32 mouse cellular contexts compared by ENCODE assay signal in the genomic region with DNA sequence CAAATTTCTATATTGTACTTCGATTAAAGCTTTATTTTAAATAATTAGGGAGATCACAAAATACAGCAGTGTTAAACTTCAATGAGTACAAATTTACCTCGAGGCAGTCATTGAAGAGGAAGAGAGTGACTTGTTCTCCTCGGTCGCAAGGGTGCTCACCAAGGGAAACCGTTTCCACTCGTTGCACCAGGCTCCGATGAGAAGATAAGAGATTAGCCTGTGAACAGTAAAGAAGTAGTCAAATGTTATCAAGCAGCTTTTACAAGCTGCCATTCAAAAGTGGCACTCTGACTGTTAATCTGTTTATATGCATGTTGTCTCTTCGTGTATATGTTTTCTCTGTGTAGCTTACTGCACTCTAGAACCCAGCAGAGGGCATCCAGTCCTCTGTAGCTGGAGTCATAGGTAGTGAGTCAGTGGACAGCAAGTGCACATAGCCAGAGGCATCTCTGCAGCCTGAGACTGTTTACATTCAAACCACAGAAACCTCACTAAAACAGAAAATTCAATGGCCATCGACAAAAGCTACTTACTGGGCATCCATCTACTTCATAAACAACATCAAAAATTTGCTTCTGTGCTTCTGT. TPM values are rescaled to one million over a fixed set of nuclear protein-coding genes. Genes with fewer than 3 reads are reported as not detected.
DNase-seq lines count a peak whose midpoint lies in the region; ATAC-seq and TF ChIP-seq lines count a peak whose summit lies in the region.
"Had no signal": no experiment of that assay in that cellular context is flagged by ENCODE, and none has a peak within 500 bp of the region (broad histone marks: within the 10 kb centered on the region; RNA-seq: fewer than 3 reads in every experiment).

No protein-coding gene starts in this region.

- TF ChIP-seq EP300 in liver, postnatal 0 days (IDR thresholded peaks at IDR 0.05; ENCODE audit: low read depth): no peak

- no peaks in the 10 kb centered on the region for H3K9me3 ChIP-seq in liver, embryonic 11.5 days (ENCODE audit: control insufficient read depth, low read length)
- H3K9me3 ChIP-seq in liver, postnatal 0 days (ENCODE audit: low read length): no peaks in the 10 kb centered on the region
- no peaks in the 10 kb centered on the region for H3K9me3 ChIP-seq in midbrain, embryonic 14.5 days (ENCODE audit: control insufficient read depth, low read length)
- H3K9me3 ChIP-seq: embryonic facial prominence, embryonic 12.5 days; hindbrain, embryonic 13.5 days; limb, embryonic 12.5 days; megakaryocyte, embryonic 14.5 days; midbrain, embryonic 13.5 days; neural tube, embryonic 15.5 days; stomach, embryonic 15.5 days had no signal

- no peak overlapping the region for H3K27ac ChIP-seq in liver, embryonic 11.5 days (ENCODE audit: low read depth, low read length)
- no peak overlapping the region for H3K27ac ChIP-seq in liver, postnatal 0 days (ENCODE audit: low read depth)
- H3K27ac ChIP-seq in midbrain, embryonic 14.5 days (replicated peaks; ENCODE audit: low read depth, low read length): no peak overlapping the region
- H3K27ac ChIP-seq: embryonic facial prominence, embryonic 12.5 days; hindbrain, embryonic 13.5 days; layer of hippocampus, adult 2 months; left cerebral cortex, adult 2 months; limb, embryonic 12.5 days; midbrain, embryonic 13.5 days; neural tube, embryonic 15.5 days; stomach, embryonic 15.5 days had no signal

- H3K36me3 ChIP-seq in liver, embryonic 11.5 days (ENCODE audit: control insufficient read depth, insufficient read depth, low read length): peaks cover 25% of the 10 kb centered on the region
- peaks cover 64% of the 10 kb centered on the region for H3K36me3 ChIP-seq in liver, postnatal 0 days (replicated peaks; ENCODE audit: insufficient read depth, low read length)
- no peaks in the 10 kb centered on the region for H3K36me3 ChIP-seq in midbrain, embryonic 14.5 days (ENCODE audit: control insufficient read depth, insufficient read depth, low read length)
- H3K36me3 ChIP-seq: neural tube, embryonic 15.5 days had no signal

- no peaks in the 10 kb centered on the region for H3K27me3 ChIP-seq in liver, embryonic 11.5 days (replicated peaks; ENCODE audit: control insufficient read depth, insufficient read depth, low read length)
- no peaks in the 10 kb centered on the region for H3K27me3 ChIP-seq in liver, postnatal 0 days (ENCODE audit: insufficient read depth, low read length)
- no peaks in the 10 kb centered on the region for H3K27me3 ChIP-seq in midbrain, embryonic 14.5 days (ENCODE audit: control insufficient read depth, insufficient read depth, low read length)
- H3K27me3 ChIP-seq: embryonic facial prominence, embryonic 12.5 days; hindbrain, embryonic 13.5 days; limb, embryonic 12.5 days; megakaryocyte, embryonic 14.5 days; midbrain, embryonic 13.5 days; neural tube, embryonic 15.5 days; stomach, embryonic 15.5 days had no signal

- H3K4me1 ChIP-seq in liver, embryonic 11.5 days (replicated peaks; ENCODE audit: control insufficient read depth, insufficient read depth, low read length): no peaks in the 10 kb centered on the region
- no peaks in the 10 kb centered on the region for H3K4me1 ChIP-seq in liver, postnatal 0 days (ENCODE audit: insufficient read depth)
- no peaks in the 10 kb centered on the region for H3K4me1 ChIP-seq in midbrain, embryonic 14.5 days (ENCODE audit: control insufficient read depth, insufficient read depth, low read length)
- H3K4me1 ChIP-seq: embryonic facial prominence, embryonic 12.5 days; hindbrain, embryonic 13.5 days; limb, embryonic 12.5 days; midbrain, embryonic 13.5 days; neural tube, embryonic 15.5 days; stomach, embryonic 15.5 days had no signal

- no peak for DNase-seq in liver, embryonic 11.5 days (ENCODE audit: low spot score)
- no peak for DNase-seq in liver, postnatal 0 days
- DNase-seq in NIH3T3 (ENCODE audit: low read depth): peak; percentile 35
- no peak for DNase-seq in adrenal gland, postnatal 10 days
- no peak for DNase-seq in midbrain, embryonic 14.5 days
- DNase-seq in adrenal gland, postnatal 4 days (ENCODE audit: low spot score in 2 of 2): no peak
- DNase-seq: adrenal gland, adult 2 months; B cell, adult 2 months; cerebellum, adult 11-12 months; cerebellum, postnatal 14 days; gastrocnemius, postnatal 25 days; heart, adult 11 months; heart, postnatal 36 days; kidney, adult 11 months; kidney, postnatal 36 days; lung, postnatal 36 days; retina, postnatal 1 day; right cerebral cortex, postnatal 14 days; thymus, postnatal 25 days had no signal

- no peak for TF ChIP-seq CTCF in liver, postnatal 0 days (IDR thresholded peaks at IDR 0.05; ENCODE audit: low read depth)

- no peak overlapping the region for H3K4me2 ChIP-seq in liver, embryonic 11.5 days
- no peak overlapping the region for H3K4me2 ChIP-seq in liver, postnatal 0 days (ENCODE audit: low read depth, low read length)
- H3K4me2 ChIP-seq in midbrain, embryonic 14.5 days (ENCODE audit: low read length): no peak overlapping the region
- H3K4me2 ChIP-seq: embryonic facial prominence, embryonic 12.5 days; heart, embryonic 11.5 days; hindbrain, embryonic 13.5 days; limb, embryonic 12.5 days; midbrain, embryonic 13.5 days; neural tube, embryonic 15.5 days; stomach, embryonic 15.5 days had no signal

- 60% methylated on average over 9 of the region's 9 CpGs for WGBS in liver, embryonic 11.5 days
- WGBS in liver, postnatal 0 days (ENCODE audit: insufficient replicate concordance): 53% methylated on average over 9 of the region's 9 CpGs
- WGBS in midbrain, embryonic 14.5 days: 86% methylated on average over 9 of the region's 9 CpGs

- no peak overlapping the region for H3K4me3 ChIP-seq in liver, embryonic 11.5 days (ENCODE audit: low read depth, low read length)
- H3K4me3 ChIP-seq in liver, postnatal 0 days (ENCODE audit: low read depth, low read length): no peak overlapping the region
- no peak overlapping the region for H3K4me3 ChIP-seq in midbrain, embryonic 14.5 days (replicated peaks; ENCODE audit: low read depth, low read length)
- H3K4me3 ChIP-seq: embryonic facial prominence, embryonic 12.5 days; hindbrain, embryonic 13.5 days; layer of hippocampus, adult 2 months; left cerebral cortex, adult 2 months; limb, embryonic 12.5 days; megakaryocyte, embryonic 14.5 days; midbrain, embryonic 13.5 days; neural tube, embryonic 15.5 days; stomach, embryonic 15.5 days had no signal

- ATAC-seq in liver, embryonic 11.5 days (replicated peaks; ENCODE audit: low FRiP score): peak; percentile 51; the same call in 1 of the 2 replicates
- ATAC-seq in liver, postnatal 0 days: no peak
- peak; percentile 73 for ATAC-seq in megakaryocyte progenitor cell, adult 5-6 weeks (replicated peaks; ENCODE audit: poor library complexity)
- ATAC-seq in midbrain, embryonic 14.5 days (ENCODE audit: low FRiP score, low TSS enrichment): no peak
- ATAC-seq: activated CD4-positive, CD25-positive, alpha-beta regulatory T cell, adult 4 months; forebrain, embryonic 14.5 days; midbrain, embryonic 13.5 days had no signal

- no peak overlapping the region for H3K9ac ChIP-seq in liver, embryonic 11.5 days (ENCODE audit: low read depth, low read length)
- no peak overlapping the region for H3K9ac ChIP-seq in liver, postnatal 0 days (replicated peaks)
- no peak overlapping the region for H3K9ac ChIP-seq in midbrain, embryonic 14.5 days (replicated peaks; ENCODE audit: low read length)
- H3K9ac ChIP-seq: embryonic facial prominence, embryonic 12.5 days; hindbrain, embryonic 13.5 days; limb, embryonic 12.5 days; midbrain, embryonic 13.5 days; neural tube, embryonic 15.5 days; stomach, embryonic 15.5 days had no signal

RNA-seq across cellular contexts. Expression of gene Ect2, which starts 31.7 kb away (rescaled TPM):
- 52.3 and 56.5 TPM in 2 replicates for polyA plus RNA-seq in liver, embryonic 11.5 days (2014; fragmentation: Nextera tagmentation; extraction: Ambion mirVana)
- polyA plus RNA-seq in liver, postnatal 0 days (2015; fragmentation: Nextera tagmentation; extraction: Ambion mirVana): 10.1 and 12.5 TPM in 2 replicates
- total RNA-seq in megakaryocyte progenitor cell, adult 5-6 weeks (2015): 76.1 and 84.2 TPM in 2 replicates
- 74.3 and 75.3 TPM in 2 replicates for total RNA-seq in megakaryocyte progenitor cell, adult 5-6 weeks (2017)
- total RNA-seq in adrenal gland, postnatal 10 days (2021): 10 to 100 TPM; 13.2 to 17.2 TPM
- polyA plus RNA-seq in midbrain, embryonic 14.5 days (2014; fragmentation: Nextera tagmentation; extraction: Ambion mirVana): 6.1 and 16.9 TPM in 2 replicates
- total RNA-seq in adrenal gland, postnatal 4 days (2021): 10 to 100 TPM; 20.6 to 26.5 TPM

Comparison
In these comparisons a context has a peak if more than half of its experiments do, and no peak if none do; other contexts are left out.
1. ATAC-seq: peak in liver, embryonic 11.5 days (single experiment) and megakaryocyte progenitor cell, adult 5-6 weeks (single experiment); none in liver, postnatal 0 days (single experiment) and midbrain, embryonic 14.5 days (single experiment).